Mouse (Mus musculus) colon, adult 2 months (tissue): Measurements from ENCODE around the gene Paqr4. TPM values are rescaled to one million over a fixed set of nuclear protein-coding genes. Genes with fewer than 3 reads are reported as not detected.

Source experiments
- polyA plus RNA-seq: library from polyadenylated mRNA; depleted of rRNA; stranded (reverse); fragments of >200 nt; gene quantifications from 2 replicates; pipeline ENCODE4 v1.2.3, GENCODE M21; 2012; rRNA removed

The Paqr4 gene
- 392 and 448 TPM in 2 replicates for polyA plus RNA-seq

GRCm38 (mm10) chr17:23740598-23741021 lies at the start of gene Paqr4:
Gene Paqr4, minus strand, starts transcription at chr17:23740867.

GRCm38 (mm10) chr17:23785561-23786471 lies 45.1 kb upstream of the Paqr4 start, which contains the start of gene Flywch2:
Gene Flywch2, minus strand, starts transcription at chr17:23786081.

GRCm38 (mm10) chr17:23771284-23772218 lies 30.9 kb upstream of the Paqr4 start, which contains the start of gene Flywch1:
Gene Flywch1, minus strand, starts transcription at chr17:23771602.

GRCm38 (mm10) chr17:23745301-23746251 lies 4.9 kb upstream of the Paqr4 start, which contains the start of gene Kremen2:
Gene Kremen2, minus strand, starts transcription at chr17:23745833.

GRCm38 (mm10) chr17:23725999-23726757 lies 14.5 kb downstream of the Paqr4 start, which contains the start of gene Pkmyt1:
Gene Pkmyt1, plus strand, starts transcription at chr17:23726336.

GRCm38 (mm10) chr17:23722376-23723125 lies 18.1 kb downstream of the Paqr4 start, which contains the start of gene 1520401A03Rik:
Gene 1520401A03Rik, minus strand, starts transcription at chr17:23722783.

Other genes starting within 250 kb of the Paqr4 start
- gene Zfp213, start 176.6 kb downstream of the Paqr4 start, polyA plus RNA-seq: 15.2 and 15.6 TPM in 2 replicates
- gene Zfp13, start 141.4 kb downstream of the Paqr4 start, polyA plus RNA-seq: 11.5 and 11.8 TPM in 2 replicates
- not detected in 2 replicates for gene Zscan10, start 140.0 kb downstream of the Paqr4 start, polyA plus RNA-seq
- 0.32 and 0.51 TPM in 2 replicates for gene Mmp25, start 95.6 kb downstream of the Paqr4 start, polyA plus RNA-seq
- gene Bicdl2, start 80.4 kb downstream of the Paqr4 start, polyA plus RNA-seq: 18.5 and 18.9 TPM in 2 replicates
- 362 and 417 TPM in 2 replicates for gene Hcfc1r1, start 67.3 kb downstream of the Paqr4 start, polyA plus RNA-seq
- gene Thoc6, start 67.0 kb downstream of the Paqr4 start, polyA plus RNA-seq: 20.1 and 25.6 TPM in 2 replicates
- gene Tnfrsf12a, start 63.4 kb downstream of the Paqr4 start, polyA plus RNA-seq: 32.1 and 32.9 TPM in 2 replicates
- gene Cldn6, start 61.6 kb downstream of the Paqr4 start, polyA plus RNA-seq: 0.53 TPM in 1 of 2 replicates, not detected in the other
- gene Cldn9, start 56.8 kb downstream of the Paqr4 start, polyA plus RNA-seq: 0.37 and 0.46 TPM in 2 replicates
- gene 1520401A03Rik, start 18.1 kb downstream of the Paqr4 start, polyA plus RNA-seq: 0.09 TPM in 1 of 2 replicates, not detected in the other
- gene Pkmyt1, start 14.5 kb downstream of the Paqr4 start, polyA plus RNA-seq: 61.5 and 71.9 TPM in 2 replicates
- 14.8 and 15.8 TPM in 2 replicates for gene Kremen2, start 5.0 kb upstream of the Paqr4 start, polyA plus RNA-seq
- gene Flywch1, start 30.7 kb upstream of the Paqr4 start, polyA plus RNA-seq: 30.4 and 32.2 TPM in 2 replicates
- 15.4 and 24.0 TPM in 2 replicates for gene Flywch2, start 45.2 kb upstream of the Paqr4 start, polyA plus RNA-seq
- gene Srrm2, start 49.7 kb upstream of the Paqr4 start, polyA plus RNA-seq: 521 and 552 TPM in 2 replicates
- gene Elob, start 88.3 kb upstream of the Paqr4 start, polyA plus RNA-seq: 551 and 740 TPM in 2 replicates
- 0.24 and 0.87 TPM in 2 replicates for gene Prss33, start 95.2 kb upstream of the Paqr4 start, polyA plus RNA-seq
- 1,354 and 1,658 TPM in 2 replicates for gene Prss32, start 103.0 kb upstream of the Paqr4 start, polyA plus RNA-seq
- 1.9 and 6.1 TPM in 2 replicates for gene Prss41, start 103.3 kb upstream of the Paqr4 start, polyA plus RNA-seq
- gene Prss21, start 127.2 kb upstream of the Paqr4 start, polyA plus RNA-seq: not detected in 2 replicates
- not detected in 2 replicates for gene Dcpp1, start 140.0 kb upstream of the Paqr4 start, polyA plus RNA-seq
- not detected in 2 replicates for gene Dcpp2, start 140.0 kb upstream of the Paqr4 start, polyA plus RNA-seq
- gene Dcpp3, start 176.6 kb upstream of the Paqr4 start, polyA plus RNA-seq: not detected in 2 replicates
- not detected in 2 replicates for gene Sbp, start 200.8 kb upstream of the Paqr4 start, polyA plus RNA-seq
- gene Sbpl, start 214.4 kb upstream of the Paqr4 start, polyA plus RNA-seq: not detected in 2 replicates
- 370 and 486 TPM in 2 replicates for gene Prss30, start 239.7 kb upstream of the Paqr4 start, polyA plus RNA-seq